Mouse (Mus musculus) E14TG2a.4 (cell line): ENCODE results near the gene Csrnp3.

ENCODE experiments used
- H3K27me3 ChIP-seq: 2 replicates; pipeline ENCODE4 v1.6.1; 2014; ENCODE audit warnings: low read length, control low read depth; ENCODE audit not compliant: insufficient read depth
- H3K36me3 ChIP-seq: 2 replicates; pipeline ENCODE4 v1.6.1; 2014; ENCODE audit warnings: low read length, control low read depth; ENCODE audit not compliant: insufficient read depth
- H3K4me1 ChIP-seq: replicated peaks from 2 replicates; pipeline ENCODE4 v1.6.1; 2014; ENCODE audit warnings: low read depth, low read length, control low read depth
- H3K4me3 ChIP-seq: replicated peaks from 2 replicates; pipeline ENCODE4 v1.5.1; 2014; ENCODE audit warnings: mild to moderate bottlenecking, low read length
- H3K9me3 ChIP-seq: 2 replicates; pipeline ENCODE4 v1.6.1; 2014; ENCODE audit warnings: low read length, control low read depth
- CTCF ChIP-seq: conservative IDR thresholded peaks from 2 replicates; pipeline ENCODE4 v1.5.1; 2014; ENCODE audit warnings: low read length
- NANOG ChIP-seq: IDR thresholded peaks from 2 replicates; pipeline ENCODE4 v1.6.1; 2014; ENCODE audit warnings: borderline replicate concordance, low read length, mixed read lengths
- POU5F1 ChIP-seq: IDR thresholded peaks from 2 replicates; pipeline ENCODE4 v1.6.1; 2014; ENCODE audit warnings: low read length, borderline replicate concordance

The Csrnp3 gene

GRCm38 (mm10) chr2:66034907-66035679 lies 189.5 kb downstream of the Csrnp3 start:
- Histone ChIP-seq H3K4me3 (no peak overlapping the region), H3K36me3 (no peaks in the 10 kb centered on the region), H3K4me1 (no peaks in the 10 kb centered on the region), H3K9me3 (no peaks in the 10 kb centered on the region), H3K27me3 (peaks cover 5% of the 10 kb centered on the region; the same call in 1 of the 2 replicates)
- TF ChIP-seq NANOG (no peak), POU5F1 (no peak), CTCF (no peak)

DNA sequence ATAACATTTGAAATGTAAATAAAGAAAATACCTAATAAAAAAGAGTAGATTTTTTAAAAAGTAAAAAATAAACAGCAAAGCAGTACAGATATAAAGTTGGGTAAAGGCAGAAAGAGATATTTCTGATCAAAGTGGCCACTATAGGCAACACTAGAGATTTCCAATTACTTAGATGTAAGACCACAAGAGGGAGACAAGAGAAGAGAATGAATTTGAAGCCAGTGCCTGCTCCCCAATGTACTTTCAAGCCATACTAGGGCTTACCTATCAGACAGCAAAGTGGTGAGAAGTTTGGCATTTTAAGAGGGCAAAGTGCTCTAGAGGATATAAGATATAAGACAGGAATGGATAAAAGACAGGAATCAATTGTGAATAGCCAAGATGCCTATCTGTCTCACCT lies 195.0 kb downstream of the Csrnp3 start:
- no peak for TF ChIP-seq POU5F1
- peaks cover 7% of the 10 kb centered on the region; the same call in 1 of the 2 replicates for H3K27me3 ChIP-seq
- H3K36me3 ChIP-seq = no peaks in the 10 kb centered on the region
- no peak overlapping the region for H3K4me3 ChIP-seq
- H3K9me3 ChIP-seq = no peaks in the 10 kb centered on the region
- peaks cover 17% of the 10 kb centered on the region for H3K4me1 ChIP-seq

- TF ChIP-seq NANOG = peak; percentile 69
- no peak for TF ChIP-seq CTCF
- TF ChIP-seq POU5F1 = no peak
- Histone ChIP-seq H3K27me3 (peaks cover 7% of the 10 kb centered on the region; the same call in 1 of the 2 replicates), H3K4me3 (peak overlapping the region; percentile 17; the same call in 1 of the 2 replicates), H3K9me3 (no peaks in the 10 kb centered on the region), H3K36me3 (no peaks in the 10 kb centered on the region), H3K4me1 (peaks cover 17% of the 10 kb centered on the region)
These were observed 195.8 kb downstream of the Csrnp3 start for GRCm38 (mm10) chr2:66041203-66041916.

DNA sequence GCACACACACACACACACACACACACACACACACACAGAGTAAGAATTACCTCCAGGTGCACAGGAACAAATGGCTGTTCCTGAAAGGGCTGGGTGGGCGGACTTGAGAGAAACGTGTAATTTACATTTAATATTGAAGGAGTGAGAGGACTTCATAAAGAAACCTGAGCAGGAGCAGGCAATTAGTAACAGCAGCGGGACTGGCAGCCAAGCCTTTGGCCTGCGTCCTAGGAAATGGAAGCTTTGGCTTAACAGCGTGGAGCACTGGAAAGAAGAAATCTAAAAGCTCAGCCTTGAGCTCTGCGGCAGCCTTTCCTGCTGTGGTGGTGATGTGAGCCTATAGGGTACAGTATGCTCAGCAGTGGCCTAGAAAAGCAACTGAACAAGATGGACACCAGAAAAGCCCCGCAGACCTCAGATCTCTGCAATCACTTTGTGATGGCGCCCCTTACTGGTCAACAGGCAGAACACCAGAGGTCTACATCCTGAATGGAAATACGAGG lies 196.4 kb downstream of the Csrnp3 start:
- H3K36me3 ChIP-seq = no peaks in the 10 kb centered on the region
- peak overlapping the region; percentile 17; the same call in 1 of the 2 replicates for H3K4me3 ChIP-seq
- peaks cover 7% of the 10 kb centered on the region; the same call in 1 of the 2 replicates for H3K27me3 ChIP-seq
- TF ChIP-seq POU5F1 (no peak), CTCF (peak; percentile 46)
- peaks cover 17% of the 10 kb centered on the region for H3K4me1 ChIP-seq
- peaks cover 4% of the 10 kb centered on the region; the same call in 1 of the 2 replicates for H3K9me3 ChIP-seq

- H3K9me3 ChIP-seq = peaks cover 9% of the 10 kb centered on the region
- no peak overlapping the region for H3K4me3 ChIP-seq
- TF ChIP-seq CTCF (no peak), POU5F1 (no peak), NANOG (no peak)
- H3K36me3 ChIP-seq = no peaks in the 10 kb centered on the region
- peaks cover 17% of the 10 kb centered on the region for H3K4me1 ChIP-seq
- H3K27me3 ChIP-seq = peaks cover 6% of the 10 kb centered on the region; the same call in 1 of the 2 replicates
These were observed 198.2 kb downstream of the Csrnp3 start for GRCm38 (mm10) chr2:66043441-66044404.

DNA sequence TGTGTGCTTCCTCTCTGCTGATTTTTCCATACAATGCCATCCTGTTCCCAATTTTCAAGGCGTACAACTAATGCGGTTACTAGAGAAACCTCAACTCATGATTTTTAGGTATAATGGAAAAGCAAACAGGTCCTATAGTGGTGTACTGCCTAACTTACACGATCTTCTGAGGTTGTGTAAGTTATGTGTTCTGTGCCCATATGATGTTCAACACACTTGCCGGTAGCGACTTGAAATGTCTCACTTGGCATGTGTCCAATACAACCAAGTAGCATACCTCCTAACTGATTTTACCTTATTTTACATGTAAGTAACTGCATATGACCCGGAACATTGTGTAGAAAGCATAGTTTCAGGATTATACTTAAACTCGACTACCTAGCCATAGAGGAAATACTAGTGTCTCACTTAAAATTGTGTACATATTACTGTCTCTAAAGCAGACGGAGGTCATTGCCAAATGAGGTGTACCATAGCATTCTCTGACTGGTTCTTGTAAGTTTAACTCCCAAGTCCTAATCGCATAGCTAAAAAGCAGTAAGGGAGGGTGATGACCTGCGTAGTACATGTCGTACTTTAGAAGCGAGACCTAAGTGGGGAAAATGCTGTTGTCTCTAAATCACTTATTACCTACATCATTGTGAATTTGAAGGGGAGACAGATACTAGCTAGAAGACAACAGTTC lies 199.0 kb downstream of the Csrnp3 start:
- Histone ChIP-seq H3K27me3 (peaks cover 3% of the 10 kb centered on the region; the same call in 1 of the 2 replicates), H3K4me3 (no peak overlapping the region), H3K36me3 (no peaks in the 10 kb centered on the region), H3K4me1 (peaks cover 17% of the 10 kb centered on the region), H3K9me3 (peaks cover 9% of the 10 kb centered on the region)
- TF ChIP-seq CTCF (no peak), NANOG (no peak), POU5F1 (no peak)

- Histone ChIP-seq H3K27me3 (no peaks in the 10 kb centered on the region), H3K9me3 (no peaks in the 10 kb centered on the region), H3K4me3 (no peak overlapping the region), H3K36me3 (no peaks in the 10 kb centered on the region), H3K4me1 (no peaks in the 10 kb centered on the region)
- TF ChIP-seq CTCF (no peak), POU5F1 (no peak), NANOG (no peak)
These were observed 217.7 kb downstream of the Csrnp3 start for GRCm38 (mm10) chr2:66063291-66063690.
